In the genomic region with DNA sequence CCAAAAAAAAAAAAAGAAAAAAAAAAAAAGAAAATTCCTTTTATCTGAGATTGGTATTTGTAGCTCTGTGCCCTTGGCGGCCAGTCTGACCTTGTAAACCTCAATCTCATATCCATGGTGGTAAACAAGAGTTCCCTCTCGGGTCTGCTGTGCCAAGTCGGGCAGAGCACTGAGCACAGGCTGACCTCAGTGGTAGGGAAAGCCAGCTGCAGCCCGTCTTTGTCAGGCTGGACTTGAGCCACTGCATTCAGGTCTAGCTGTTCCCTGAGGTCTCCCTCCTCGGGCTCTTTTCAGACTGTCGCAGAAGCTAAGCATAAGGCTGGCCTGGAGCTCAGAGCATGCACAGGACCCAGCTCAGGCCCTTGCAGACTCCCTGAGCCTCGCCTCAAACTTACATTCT, we compare ENCODE assay signal across 18 mouse cellular contexts. TPM values are rescaled to one million over a fixed set of nuclear protein-coding genes. Genes with fewer than 3 reads are reported as not detected.
DNase-seq lines count a peak whose midpoint lies in the region; ATAC-seq and TF ChIP-seq lines count a peak whose summit lies in the region.
"Had no signal": no experiment of that assay in that cellular context is flagged by ENCODE, and none has a peak within 500 bp of the region (broad histone marks: within the 10 kb centered on the region; RNA-seq: fewer than 3 reads in every experiment).

No protein-coding gene starts in this region.

- no peak for ATAC-seq in kidney, postnatal 0 days (replicated peaks; ENCODE audit: low FRiP score, low read depth)
- no peak for ATAC-seq in kidney, embryonic 16.5 days (ENCODE audit: low FRiP score, low TSS enrichment)
- no peak for ATAC-seq in stomach, postnatal 0 days (ENCODE audit: low FRiP score, low TSS enrichment)
- ATAC-seq in hindbrain, embryonic 13.5 days (ENCODE audit: low FRiP score) = no peak
- ATAC-seq: inflammation-experienced regulatory T-cells, adult 6 months had no signal

- peak; percentile 33 for DNase-seq in cerebellum, adult 11-12 months
- no peak for DNase-seq in cerebellum, postnatal 4 days (ENCODE audit: low spot score in 2 of 2)
- DNase-seq in kidney, postnatal 0 days (ENCODE audit: low spot score) = no peak
- DNase-seq in kidney, postnatal 36 days = peak; percentile 40 to 46
- no peak for DNase-seq in stomach, postnatal 0 days (ENCODE audit: low spot score)
- DNase-seq in urinary bladder, postnatal 36 days (ENCODE audit: low spot score in 2 of 2) = no peak
- DNase-seq: cerebellum, adult 18-20 months; gastrocnemius, postnatal 36 days; liver; right cerebral cortex, postnatal 4 days had no signal

- 47% methylated on average over 7 of the region's 7 CpGs for WGBS in kidney, postnatal 0 days
- 61% methylated on average over 7 of the region's 7 CpGs for WGBS in kidney, embryonic 16.5 days
- 53% methylated on average over 7 of the region's 7 CpGs for WGBS in stomach, postnatal 0 days
- 87% methylated on average over 7 of the region's 7 CpGs for WGBS in hindbrain, embryonic 13.5 days

- no peak overlapping the region for H3K27ac ChIP-seq in kidney, postnatal 0 days
- no peak overlapping the region for H3K27ac ChIP-seq in kidney, embryonic 16.5 days (ENCODE audit: low read length)
- no peak overlapping the region for H3K27ac ChIP-seq in stomach, postnatal 0 days (replicated peaks)
- no peak overlapping the region for H3K27ac ChIP-seq in hindbrain, embryonic 13.5 days
- H3K27ac ChIP-seq: left cerebral cortex, adult 2 months; neural tube, embryonic 13.5 days had no signal

- H3K4me3 ChIP-seq in kidney, postnatal 0 days (replicated peaks; ENCODE audit: low read depth, low read length) = no peak overlapping the region
- no peak overlapping the region for H3K4me3 ChIP-seq in kidney, embryonic 16.5 days (ENCODE audit: low read length)
- no peak overlapping the region for H3K4me3 ChIP-seq in stomach, postnatal 0 days (ENCODE audit: low read depth, low read length)
- H3K4me3 ChIP-seq in hindbrain, embryonic 13.5 days = no peak overlapping the region
- H3K4me3 ChIP-seq: forebrain, embryonic 12.5 days; left cerebral cortex, adult 2 months; midbrain, embryonic 10.5 days; neural tube, embryonic 13.5 days had no signal

- H3K9ac ChIP-seq in kidney, postnatal 0 days (ENCODE audit: low read depth, low read length) = 0 out of 2 replicates have a peak overlapping the region, but pooled peaks have one; percentile 42
- H3K9ac ChIP-seq in kidney, embryonic 16.5 days (replicated peaks; ENCODE audit: low read length) = no peak overlapping the region
- H3K9ac ChIP-seq in stomach, postnatal 0 days (ENCODE audit: low read length) = 0 out of 2 replicates have a peak overlapping the region, but pooled peaks have one; percentile 4
- H3K9ac ChIP-seq in hindbrain, embryonic 13.5 days = no peak overlapping the region

- peaks cover 29% of the 10 kb centered on the region for H3K36me3 ChIP-seq in kidney, postnatal 0 days (ENCODE audit: insufficient read depth, low read length)
- peaks cover 40% of the 10 kb centered on the region for H3K36me3 ChIP-seq in kidney, embryonic 16.5 days (ENCODE audit: insufficient read depth, low read length)
- H3K36me3 ChIP-seq in stomach, postnatal 0 days (ENCODE audit: control insufficient read depth, insufficient read depth, low read length) = peaks cover 13% of the 10 kb centered on the region
- peaks cover 64% of the 10 kb centered on the region for H3K36me3 ChIP-seq in hindbrain, embryonic 13.5 days

- no peak for TF ChIP-seq EP300 in stomach, postnatal 0 days (optimal IDR thresholded peaks at IDR 0.05)

- H3K9me3 ChIP-seq in kidney, postnatal 0 days (replicated peaks; ENCODE audit: low read length) = no peaks in the 10 kb centered on the region
- H3K9me3 ChIP-seq in kidney, embryonic 16.5 days (ENCODE audit: low read length) = no peaks in the 10 kb centered on the region
- H3K9me3 ChIP-seq in stomach, postnatal 0 days (ENCODE audit: control insufficient read depth, low read length) = no peaks in the 10 kb centered on the region
- H3K9me3 ChIP-seq in hindbrain, embryonic 13.5 days = no peaks in the 10 kb centered on the region
- H3K9me3 ChIP-seq: forebrain, embryonic 12.5 days; G1E; midbrain, embryonic 10.5 days; neural tube, embryonic 13.5 days had no signal

- no peaks in the 10 kb centered on the region for H3K27me3 ChIP-seq in kidney, postnatal 0 days (ENCODE audit: insufficient read depth, low read length)
- no peaks in the 10 kb centered on the region for H3K27me3 ChIP-seq in kidney, embryonic 16.5 days (ENCODE audit: insufficient read depth, low read length)
- H3K27me3 ChIP-seq in stomach, postnatal 0 days (ENCODE audit: control insufficient read depth, insufficient read depth, low read length) = no peaks in the 10 kb centered on the region
- no peaks in the 10 kb centered on the region for H3K27me3 ChIP-seq in hindbrain, embryonic 13.5 days
- H3K27me3 ChIP-seq: forebrain, embryonic 12.5 days; neural tube, embryonic 13.5 days had no signal

- H3K4me1 ChIP-seq in kidney, postnatal 0 days (replicated peaks; ENCODE audit: insufficient read depth, low read length) = no peaks in the 10 kb centered on the region
- peaks cover 9% of the 10 kb centered on the region; the same call in 1 of the 2 replicates for H3K4me1 ChIP-seq in kidney, embryonic 16.5 days (ENCODE audit: insufficient read depth, low read length)
- H3K4me1 ChIP-seq in stomach, postnatal 0 days (replicated peaks; ENCODE audit: control insufficient read depth, insufficient read depth) = no peaks in the 10 kb centered on the region
- peaks cover 17% of the 10 kb centered on the region for H3K4me1 ChIP-seq in hindbrain, embryonic 13.5 days (replicated peaks)

- no peak overlapping the region for H3K4me2 ChIP-seq in kidney, postnatal 0 days (ENCODE audit: low read length)
- no peak overlapping the region for H3K4me2 ChIP-seq in kidney, embryonic 16.5 days (replicated peaks; ENCODE audit: low read depth, low read length)
- H3K4me2 ChIP-seq in stomach, postnatal 0 days (replicated peaks; ENCODE audit: low read depth) = no peak overlapping the region
- no peak overlapping the region for H3K4me2 ChIP-seq in hindbrain, embryonic 13.5 days
- H3K4me2 ChIP-seq: forebrain, embryonic 12.5 days; neural tube, embryonic 13.5 days had no signal

- no peak for TF ChIP-seq CTCF in kidney, postnatal 0 days (IDR thresholded peaks at IDR 0.05; ENCODE audit: low read depth)
- no peak for TF ChIP-seq CTCF in stomach, postnatal 0 days (IDR thresholded peaks at IDR 0.05; ENCODE audit: low read depth)

RNA-seq across cellular contexts. Expression of a gene that starts 7.9 kb away (rescaled TPM):
- polyA plus RNA-seq in kidney, postnatal 0 days (2015; fragmentation: Nextera tagmentation; extraction: Ambion mirVana) = 33.9 and 36.6 TPM in 2 replicates
- polyA plus RNA-seq in kidney, embryonic 16.5 days (2015; fragmentation: Nextera tagmentation; extraction: Ambion mirVana) = 27.6 and 28.0 TPM in 2 replicates
- polyA plus RNA-seq in stomach, postnatal 0 days (2015; fragmentation: Nextera tagmentation; extraction: Ambion mirVana) = 22.9 and 23.4 TPM in 2 replicates
- polyA plus RNA-seq in hindbrain, embryonic 13.5 days (2015; fragmentation: Nextera tagmentation; extraction: Ambion mirVana) = 39.4 and 47.2 TPM in 2 replicates

RNA-seq across cellular contexts. Expression of a gene that starts 25.4 kb away (rescaled TPM):
- 160 and 162 TPM in 2 replicates for polyA plus RNA-seq in kidney, postnatal 0 days (2015; fragmentation: Nextera tagmentation; extraction: Ambion mirVana)
- polyA plus RNA-seq in kidney, embryonic 16.5 days (2015; fragmentation: Nextera tagmentation; extraction: Ambion mirVana) = 158 and 159 TPM in 2 replicates
- 110 and 121 TPM in 2 replicates for polyA plus RNA-seq in stomach, postnatal 0 days (2015; fragmentation: Nextera tagmentation; extraction: Ambion mirVana)
- polyA plus RNA-seq in hindbrain, embryonic 13.5 days (2015; fragmentation: Nextera tagmentation; extraction: Ambion mirVana) = 168 and 169 TPM in 2 replicates

RNA-seq across cellular contexts. Expression of a gene that starts 41.3 kb away (rescaled TPM):
- polyA plus RNA-seq in kidney, postnatal 0 days (2015; fragmentation: Nextera tagmentation; extraction: Ambion mirVana) = 170 and 194 TPM in 2 replicates
- 139 and 151 TPM in 2 replicates for polyA plus RNA-seq in kidney, embryonic 16.5 days (2015; fragmentation: Nextera tagmentation; extraction: Ambion mirVana)
- 191 and 228 TPM in 2 replicates for polyA plus RNA-seq in stomach, postnatal 0 days (2015; fragmentation: Nextera tagmentation; extraction: Ambion mirVana)
- 68.7 and 87.0 TPM in 2 replicates for polyA plus RNA-seq in hindbrain, embryonic 13.5 days (2015; fragmentation: Nextera tagmentation; extraction: Ambion mirVana)

RNA-seq across cellular contexts. Expression of a gene that starts 59.3 kb away (rescaled TPM):
- 15.8 and 16.3 TPM in 2 replicates for polyA plus RNA-seq in kidney, postnatal 0 days (2015; fragmentation: Nextera tagmentation; extraction: Ambion mirVana)
- 19.6 and 22.1 TPM in 2 replicates for polyA plus RNA-seq in kidney, embryonic 16.5 days (2015; fragmentation: Nextera tagmentation; extraction: Ambion mirVana)
- 9.8 and 10.6 TPM in 2 replicates for polyA plus RNA-seq in stomach, postnatal 0 days (2015; fragmentation: Nextera tagmentation; extraction: Ambion mirVana)
- 4.6 and 5.4 TPM in 2 replicates for polyA plus RNA-seq in hindbrain, embryonic 13.5 days (2015; fragmentation: Nextera tagmentation; extraction: Ambion mirVana)
- polyA plus RNA-seq: G1E; inflammation-experienced regulatory T-cells, adult 6 months had no signal

Comparison
In these comparisons a context has a peak if more than half of its experiments do, and no peak if none do; other contexts are left out.
1. DNase-seq: peak in cerebellum, adult 11-12 months (single experiment) and kidney, postnatal 36 days (2 of 2); none in cerebellum, postnatal 4 days (0 of 2), kidney, postnatal 0 days (single experiment), stomach, postnatal 0 days (single experiment) and urinary bladder, postnatal 36 days (0 of 2).
2. H3K9ac ChIP-seq: peak in kidney, postnatal 0 days (single experiment) and stomach, postnatal 0 days (single experiment); none in kidney, embryonic 16.5 days (single experiment) and hindbrain, embryonic 13.5 days (single experiment).